Mouse (Mus musculus) gastrocnemius, postnatal 4 days (tissue): ENCODE results near the gene Tmem87b. TPM values are rescaled to one million over a fixed set of nuclear protein-coding genes. Genes with fewer than 3 reads are reported as not detected.

Source experiments
- DNase-seq, 2 experiments: peaks; one replicate each; pipeline ENCODE4 v3.0.0; 2021 to 2022; ENCODE audit warnings: low spot score in 2 of 2, mixed read lengths in 2 of 2
- total RNA-seq, 2 experiments: library from RNA; stranded (reverse); gene quantifications; 2 replicates each; pipeline ENCODE4 v1.2.3; 2021

The Tmem87b gene
- total RNA-seq, 2 experiments from 2014 or later: 20.5 to 23.0 TPM

GRCm38 (mm10) chr2:128885225-128885811 is 67.4 kb downstream of the Tmem87b start:
- DNase-seq: no peak

DNA sequence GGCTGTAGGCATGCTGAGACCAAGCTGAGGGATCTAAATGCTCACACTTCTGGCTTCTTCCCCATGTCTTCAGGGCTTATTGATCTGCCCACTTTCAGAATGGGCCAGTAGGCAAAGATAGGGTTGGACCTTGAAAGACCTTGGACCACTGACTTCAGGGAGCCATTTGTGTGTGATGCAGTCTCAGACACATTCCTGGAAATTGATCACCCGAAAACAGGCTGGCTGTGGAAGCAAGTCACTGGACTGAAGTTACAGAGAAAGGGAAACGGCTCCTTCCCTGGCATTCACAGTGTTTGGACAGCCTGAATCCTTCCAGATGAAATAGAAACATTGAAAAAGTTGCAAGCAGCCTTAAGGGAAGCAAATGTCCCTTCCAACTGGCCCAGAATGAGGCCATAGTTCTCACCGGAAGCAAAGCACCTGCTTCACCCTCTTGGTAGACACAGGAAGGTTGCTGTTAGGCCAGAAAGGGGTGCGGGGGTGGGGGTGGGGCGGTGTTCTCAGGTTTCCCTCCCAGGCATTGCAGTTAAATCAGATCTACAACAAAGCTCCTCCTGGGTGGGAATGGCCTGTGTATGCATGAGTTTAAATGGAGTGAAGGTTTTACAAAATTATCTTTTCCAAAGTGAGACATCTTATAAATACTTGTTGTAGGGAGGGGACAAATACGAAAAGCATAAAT is 70.1 kb downstream of the Tmem87b start:
- DNase-seq: no peak

DNA sequence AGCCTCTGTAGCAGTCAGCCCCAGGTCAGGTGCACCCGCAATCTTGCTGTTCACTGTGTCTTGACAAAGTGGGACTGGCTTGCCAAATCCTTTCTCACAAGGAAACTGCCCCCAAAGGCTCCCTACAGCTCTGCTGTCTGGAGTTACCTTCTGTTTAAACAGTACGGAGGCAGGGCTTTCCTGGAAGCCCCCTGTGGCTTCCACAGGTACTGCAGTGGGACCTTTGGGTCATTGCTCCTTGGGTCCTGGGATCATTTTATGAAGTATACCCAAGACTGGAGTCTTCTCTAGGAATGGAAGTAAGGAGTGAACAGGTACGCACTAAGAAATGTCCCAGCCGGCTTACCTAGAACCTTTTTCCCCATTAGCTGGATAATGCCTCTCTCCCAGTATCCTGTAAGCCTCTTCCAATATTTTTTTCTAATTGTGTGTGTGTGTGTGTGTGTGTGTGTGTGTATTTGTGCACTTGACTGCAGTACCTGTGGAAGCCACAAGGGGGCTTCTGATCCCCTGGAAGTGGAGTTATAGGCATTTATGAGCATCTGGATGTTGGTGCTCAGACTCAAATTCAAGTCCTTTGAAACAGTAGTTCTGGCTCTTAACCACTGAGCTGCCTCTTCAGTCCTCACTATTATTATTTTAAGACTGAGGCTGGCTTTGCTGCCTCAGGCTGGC is 72.9 kb downstream of the Tmem87b start:
- no peak for DNase-seq

GRCm38 (mm10) chr2:128892180-128892721 is 74.3 kb downstream of the Tmem87b start:
- DNase-seq: no peak

DNA sequence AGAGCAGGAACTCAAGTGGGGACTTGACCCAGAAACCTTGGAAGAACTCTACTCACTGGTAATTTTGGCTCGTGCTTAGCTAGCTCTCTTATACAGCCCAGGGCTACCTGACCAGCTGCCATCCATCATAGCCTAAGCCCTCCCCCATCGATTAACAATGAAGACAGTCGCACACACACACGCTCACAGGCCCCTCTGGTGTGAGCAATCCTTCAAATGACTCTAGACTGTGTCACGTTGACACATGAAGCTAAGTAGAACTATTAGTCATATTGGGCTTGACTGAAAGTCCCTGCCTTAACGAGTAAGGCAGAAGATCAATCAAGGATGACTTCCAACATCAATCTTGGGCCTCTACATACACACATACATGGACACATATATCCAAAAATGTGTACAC is 84.9 kb downstream of the Tmem87b start:
- no peak for DNase-seq

GRCm38 (mm10) chr2:128903661-128904060 is 85.7 kb downstream of the Tmem87b start:
- DNase-seq: no peak

Other genes with a start within 250 kb of the Tmem87b start
- not detected for gene Spdye4c, start 226.9 kb upstream of the Tmem87b start, total RNA-seq
- gene Anapc1, start 130.7 kb upstream of the Tmem87b start, total RNA-seq: 10 to 100 TPM; 66.8 to 74.1 TPM
- gene Mertk, start 119.2 kb upstream of the Tmem87b start, total RNA-seq: 1 to 10 TPM; 4.7 to 5.8 TPM
- gene Fbln7, start 44.9 kb downstream of the Tmem87b start, total RNA-seq: 1 to 10 TPM; 8.5 to 9.0 TPM
- gene Zc3h8, start 126.0 kb downstream of the Tmem87b start, total RNA-seq: 1 to 10 TPM; 6.1 TPM
- gene Zc3h6, start 149.3 kb downstream of the Tmem87b start, total RNA-seq: 1 to 10 TPM; 8.3 to 9.4 TPM
- gene Gm10762, start 149.6 kb downstream of the Tmem87b start, total RNA-seq: 1 to 10 TPM; 8.3 to 8.6 TPM
- gene Vinac1, start 230.1 kb downstream of the Tmem87b start, total RNA-seq: under 1 TPM; 0.05 to 0.18 TPM
- 10 to 100 TPM; 17.0 to 18.3 TPM for gene Ttl, start 247.8 kb downstream of the Tmem87b start, total RNA-seq